Mouse (Mus musculus): ENCODE measurements around the gene Mdh2. TPM values are rescaled to one million over a fixed set of nuclear protein-coding genes. Genes with fewer than 3 reads are reported as not detected.

The Mdh2 gene
- polyA plus RNA-seq, 1 experiment from 2014 or later: 554 TPM

GRCm38 (mm10) chr5:135742941-135743740, 35.1 kb upstream of the Mdh2 start:
- Histone ChIP-seq H3K27ac (replicated peaks) (no peak overlapping the region), H3K4me1 (peaks cover 21% of the 10 kb centered on the region), H3K27me3 (no peaks in the 10 kb centered on the region), H3K9ac (replicated peaks) (peak overlapping the region; percentile 94), H3K4me2 (replicated peaks) (peak overlapping the region; percentile 96), H3K36me3 (peaks cover 13% of the 10 kb centered on the region; the same call in 1 of the 2 replicates), H3K4me3 (peak overlapping the region; percentile 98), H3K9me3 (no peaks in the 10 kb centered on the region)
- no peak; the same call in 1 of the 2 replicates for ATAC-seq (replicated peaks)
- whole genome bisulfite sequencing: 22% methylated on average over 18 of the region's 18 CpGs

GRCm38 (mm10) chr5:135743741-135744609, 34.3 kb upstream of the Mdh2 start, which contains the start of gene Tmem120a:
TSS of gene Tmem120a (minus strand) at chr5:135744448.
- peak; percentile 96 for ATAC-seq (replicated peaks)
- peak within 1 kb of the TSS; percentile 42; the same call in 1 of the 2 replicates for H3K27ac ChIP-seq (replicated peaks)
- peak within 1 kb of the TSS; percentile 94 for H3K9ac ChIP-seq (replicated peaks)
- H3K36me3 ChIP-seq: peaks cover 13% of the 10 kb centered on the region; the same call in 1 of the 2 replicates
- peaks cover 21% of the 10 kb centered on the region for H3K4me1 ChIP-seq
- no peaks in the 10 kb centered on the region for H3K27me3 ChIP-seq
- peak within 1 kb of the TSS; percentile 96 for H3K4me2 ChIP-seq (replicated peaks)
- under 1% methylated on average over 60 of the region's 60 CpGs for WGBS
- peak within 1 kb of the TSS; percentile 98 for H3K4me3 ChIP-seq
- H3K9me3 ChIP-seq: no peaks in the 10 kb centered on the region

- Histone ChIP-seq H3K9me3 (no peaks in the 10 kb centered on the region), H3K4me2 (replicated peaks) (peak overlapping the region; percentile 96), H3K27ac (replicated peaks) (no peak overlapping the region), H3K4me1 (peaks cover 21% of the 10 kb centered on the region), H3K4me3 (peak overlapping the region; percentile 98), H3K27me3 (no peaks in the 10 kb centered on the region), H3K36me3 (peaks cover 7% of the 10 kb centered on the region; the same call in 1 of the 2 replicates), H3K9ac (replicated peaks) (peak overlapping the region; percentile 94)
- ATAC-seq (replicated peaks): no peak; the same call in 1 of the 2 replicates
- WGBS: 27% methylated on average over 12 of the region's 12 CpGs
These were observed 33.5 kb upstream of the Mdh2 start for GRCm38 (mm10) chr5:135744742-135745141.

GRCm38 (mm10) chr5:135751041-135751440, 27.2 kb upstream of the Mdh2 start:
- 57% methylated on average over 1 of the region's 1 CpGs for WGBS
- H3K4me1 ChIP-seq: no peaks in the 10 kb centered on the region

GRCm38 (mm10) chr5:135751595-135751994, 26.7 kb upstream of the Mdh2 start:
- 78% methylated on average over 2 of the region's 2 CpGs for WGBS
- no peaks in the 10 kb centered on the region for H3K4me1 ChIP-seq
- no peak overlapping the region for H3K27ac ChIP-seq (replicated peaks)
- no peak for ATAC-seq (replicated peaks)
- no peaks in the 10 kb centered on the region for H3K9me3 ChIP-seq
- no peak overlapping the region for H3K4me3 ChIP-seq
- no peaks in the 10 kb centered on the region for H3K36me3 ChIP-seq
- no peaks in the 10 kb centered on the region for H3K27me3 ChIP-seq
- no peak overlapping the region for H3K9ac ChIP-seq (replicated peaks)
- no peak overlapping the region for H3K4me2 ChIP-seq (replicated peaks)

More at GRCm38 (mm10) chr5:135751041-135751440, 27.2 kb upstream of the Mdh2 start:
- Histone ChIP-seq H3K9me3 (no peaks in the 10 kb centered on the region), H3K27me3 (no peaks in the 10 kb centered on the region), H3K9ac (replicated peaks) (no peak overlapping the region), H3K4me2 (replicated peaks) (no peak overlapping the region), H3K36me3 (no peaks in the 10 kb centered on the region), H3K27ac (replicated peaks) (no peak overlapping the region), H3K4me3 (no peak overlapping the region)
- no peak for ATAC-seq (replicated peaks)

- H3K4me3 ChIP-seq: no peak overlapping the region
- H3K27ac ChIP-seq (replicated peaks): no peak overlapping the region
- no peak overlapping the region for H3K4me2 ChIP-seq (replicated peaks)
- H3K9ac ChIP-seq (replicated peaks): no peak overlapping the region
- no peaks in the 10 kb centered on the region for H3K36me3 ChIP-seq
- H3K9me3 ChIP-seq: no peaks in the 10 kb centered on the region
- no peaks in the 10 kb centered on the region for H3K4me1 ChIP-seq
- no peak for ATAC-seq (replicated peaks)
- no peaks in the 10 kb centered on the region for H3K27me3 ChIP-seq
- WGBS: 85% methylated on average over 3 of the region's 3 CpGs
These were observed 16.4 kb upstream of the Mdh2 start for GRCm38 (mm10) chr5:135761881-135762280.

- Histone ChIP-seq H3K9ac (replicated peaks) (no peak overlapping the region), H3K4me1 (no peaks in the 10 kb centered on the region), H3K27ac (replicated peaks) (no peak overlapping the region), H3K27me3 (no peaks in the 10 kb centered on the region), H3K9me3 (no peaks in the 10 kb centered on the region), H3K4me3 (no peak overlapping the region), H3K36me3 (no peaks in the 10 kb centered on the region), H3K4me2 (replicated peaks) (no peak overlapping the region)
- WGBS: 5% methylated on average over 7 of the region's 7 CpGs
- no peak for ATAC-seq (replicated peaks)
These were observed 14.8 kb upstream of the Mdh2 start for GRCm38 (mm10) chr5:135763526-135763925.

- H3K36me3 ChIP-seq: no peaks in the 10 kb centered on the region
- H3K27me3 ChIP-seq: no peaks in the 10 kb centered on the region
- no peaks in the 10 kb centered on the region for H3K9me3 ChIP-seq
- WGBS: 65% methylated on average over 3 of the region's 3 CpGs
- no peaks in the 10 kb centered on the region for H3K4me1 ChIP-seq
- no peak overlapping the region for H3K9ac ChIP-seq (replicated peaks)
- no peak overlapping the region for H3K4me2 ChIP-seq (replicated peaks)
- no peak for ATAC-seq (replicated peaks)
- H3K4me3 ChIP-seq: no peak overlapping the region
- no peak overlapping the region for H3K27ac ChIP-seq (replicated peaks)
These were observed 13.3 kb upstream of the Mdh2 start for GRCm38 (mm10) chr5:135764971-135765370.

- no peak overlapping the region for H3K27ac ChIP-seq (replicated peaks)
- H3K9me3 ChIP-seq: no peaks in the 10 kb centered on the region
- H3K4me1 ChIP-seq: peaks cover 3% of the 10 kb centered on the region
- ATAC-seq (replicated peaks): no peak
- H3K4me3 ChIP-seq: no peak overlapping the region
- 74% methylated on average over 3 of the region's 3 CpGs for WGBS
- no peaks in the 10 kb centered on the region for H3K27me3 ChIP-seq
- H3K4me2 ChIP-seq (replicated peaks): no peak overlapping the region
- no peak overlapping the region for H3K9ac ChIP-seq (replicated peaks)
- no peaks in the 10 kb centered on the region for H3K36me3 ChIP-seq
These were observed 5.8 kb upstream of the Mdh2 start for GRCm38 (mm10) chr5:135772519-135772918.

- Histone ChIP-seq H3K36me3 (no peaks in the 10 kb centered on the region), H3K9ac (replicated peaks) (no peak overlapping the region), H3K27ac (replicated peaks) (no peak overlapping the region), H3K4me1 (peaks cover 27% of the 10 kb centered on the region), H3K9me3 (no peaks in the 10 kb centered on the region), H3K4me3 (no peak overlapping the region), H3K4me2 (replicated peaks) (no peak overlapping the region), H3K27me3 (no peaks in the 10 kb centered on the region)
- no peak for ATAC-seq (replicated peaks)
- 80% methylated on average over 4 of the region's 4 CpGs for WGBS
These were observed 1.7 kb upstream of the Mdh2 start for GRCm38 (mm10) chr5:135776546-135776945.

- peak within 1 kb of the TSS; percentile 79 for H3K4me3 ChIP-seq
- ATAC-seq (replicated peaks): peak; percentile 93
- peaks cover 5% of the 10 kb centered on the region; the same call in 1 of the 2 replicates for H3K36me3 ChIP-seq
- H3K27me3 ChIP-seq: no peaks in the 10 kb centered on the region
- H3K4me1 ChIP-seq: peaks cover 27% of the 10 kb centered on the region
- WGBS: under 1% methylated on average over 43 of the region's 45 CpGs
- peak within 1 kb of the TSS; percentile 90 for H3K27ac ChIP-seq (replicated peaks)
- peak within 1 kb of the TSS; percentile 92 for H3K9ac ChIP-seq (replicated peaks)
- no peaks in the 10 kb centered on the region for H3K9me3 ChIP-seq
- H3K4me2 ChIP-seq (replicated peaks): peak within 1 kb of the TSS; percentile 78
These were observed 347 bp upstream of the Mdh2 start, which contains the start of gene Styxl1 for GRCm38 (mm10) chr5:135777796-135778470. TSS of gene Styxl1 (minus strand) at chr5:135778385.

Measured in forebrain, embryonic 15.5 days (tissue).